Mouse (Mus musculus) embryonic facial prominence, embryonic 14.5 days (tissue): Measurements from ENCODE around the gene Cdrt4. TPM values are rescaled to one million over a fixed set of nuclear protein-coding genes. Genes with fewer than 3 reads are reported as not detected.

Experiments
- polyA plus RNA-seq: library from polyadenylated mRNA; unstranded; fragments of >200 nt; fragmentation: Nextera tagmentation; extraction: Ambion mirVana; gene quantifications from 2 replicates; pipeline ENCODE4 v1.2.1, GENCODE M21; 2014

Gene Cdrt4
- polyA plus RNA-seq, 1 experiment from 2014 or later, result 0.58 TPM

Other genes starting within 250 kb of the Cdrt4 start
- 7.7 and 7.8 TPM in 2 replicates for gene Zfp287, start 219.3 kb upstream of the Cdrt4 start, polyA plus RNA-seq
- gene Gm10428, start 198.1 kb upstream of the Cdrt4 start, polyA plus RNA-seq, result not detected in 2 replicates
- gene Zfp286, start 161.7 kb upstream of the Cdrt4 start, polyA plus RNA-seq, result 17.8 and 26.7 TPM in 2 replicates
- gene Trim16, start 131.0 kb upstream of the Cdrt4 start, polyA plus RNA-seq, result 14.3 and 16.5 TPM in 2 replicates
- gene Fbxw10, start 104.1 kb upstream of the Cdrt4 start, polyA plus RNA-seq, result 0.60 and 0.62 TPM in 2 replicates
- 74.2 and 82.0 TPM in 2 replicates for gene Tvp23b, start 71.7 kb upstream of the Cdrt4 start, polyA plus RNA-seq
- gene Tekt3, start 110.5 kb downstream of the Cdrt4 start, polyA plus RNA-seq, result 0.10 TPM in 1 of 2 replicates, not detected in the other
- 271 and 297 TPM in 2 replicates for gene Pmp22, start 177.8 kb downstream of the Cdrt4 start, polyA plus RNA-seq